Mouse (Mus musculus) stomach, postnatal 0 days (tissue): ENCODE measurements around the gene Zfp988.
"Not testable (repeated sequence)": the region's sequence is repeated elsewhere in the genome, so short reads cannot be mapped to it uniquely, and the experiment has no call there.

Source experiments
- CTCF ChIP-seq: IDR thresholded peaks from 2 replicates; pipeline ENCODE4 v1.5.1; 2016; ENCODE audit warnings: antibody characterized with exemption, low read depth, mild to moderate bottlenecking, moderate library complexity
- EP300 ChIP-seq: optimal IDR thresholded peaks from 2 replicates; pipeline ENCODE3; 2016; ENCODE audit warnings: antibody characterized with exemption

DNA sequence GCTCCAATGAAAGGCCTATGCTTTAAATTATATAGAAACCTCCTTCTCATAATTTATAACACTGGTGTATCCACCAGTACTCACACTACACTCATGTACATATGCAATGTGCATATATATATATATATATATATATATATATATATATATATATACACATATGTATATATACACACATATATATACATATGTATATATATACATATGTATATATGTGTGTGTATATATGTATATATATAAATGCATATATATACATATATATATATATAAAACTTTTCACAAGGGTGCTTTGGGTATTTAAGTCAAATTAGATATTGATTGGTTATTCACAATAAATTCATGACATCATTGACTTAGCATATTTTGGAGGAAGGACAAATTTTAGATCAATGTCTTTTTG lies 3.1 kb upstream of the Zfp988 start:
- not testable (repeated sequence) for TF ChIP-seq CTCF, EP300
